Mouse (Mus musculus): ENCODE measurements around the gene Olfr325.

Gene Olfr325

DNA sequence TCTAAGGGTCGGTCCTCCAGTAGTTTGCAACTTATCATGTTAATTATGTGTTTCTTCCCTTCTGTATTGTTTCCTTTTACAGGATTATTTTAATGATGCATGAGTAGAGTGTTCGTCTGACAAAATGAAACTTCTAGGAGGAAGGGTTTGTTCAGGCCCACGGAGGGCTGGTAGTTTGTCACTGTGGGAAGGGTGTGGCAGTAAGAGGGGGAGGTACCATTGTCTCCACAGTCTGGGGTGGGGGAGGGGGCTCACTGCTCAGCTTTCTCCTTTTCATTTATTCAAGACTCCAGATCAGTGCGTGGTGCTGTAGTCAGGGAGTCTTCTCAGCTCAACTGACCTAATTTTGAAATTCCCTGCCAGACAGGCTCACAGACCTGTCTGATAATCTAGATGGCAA lies 48.6 kb downstream of the Olfr325 start:
- in situ Hi-C loops (cut with MboI; ENCODE audit: unreplicated experiment in 2 of 2), result loop anchor here in 1 of 2 experiments (25.0 kb wide), 2 partner anchors 564 to 814 kb away; partner anchors contain the start of gene Sap30l

DNA sequence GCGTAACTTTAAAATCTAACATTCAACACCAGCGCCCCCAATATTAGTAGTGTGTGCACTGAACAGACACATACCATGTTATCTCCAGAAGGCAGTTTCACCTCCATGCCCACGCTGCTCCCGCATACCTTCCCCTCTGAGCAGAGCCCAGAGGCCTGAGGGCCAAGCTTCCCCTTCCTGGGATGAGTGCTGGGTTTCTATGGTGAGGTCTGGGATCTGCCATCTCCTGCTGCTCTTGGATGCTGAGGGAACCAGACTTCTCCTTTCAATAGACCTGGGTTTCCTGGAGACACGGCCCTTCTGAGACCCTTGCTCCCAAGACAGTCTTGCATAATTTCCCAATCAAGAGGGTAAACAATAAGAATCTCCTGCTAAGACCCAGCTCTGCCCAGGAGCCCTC lies 52.9 kb downstream of the Olfr325 start, which contains the start of gene Olfr323:
Gene Olfr323 (minus strand): TSS at position 101 of the 400 bp plus-strand sequence.
- in situ Hi-C loops (cut with MboI; ENCODE audit: unreplicated experiment in 2 of 2), result loop anchor here (5.0 to 25.0 kb wide), 7 partner anchors 336 to 818 kb away; partner anchors contain the start of genes Mrpl22 (in 1 of the 2) and Sap30l (in 1 of the 2)

Data from v-Abl transformed pro-B cells (cell line).